Mouse (Mus musculus): ENCODE data around the gene Ndufa4l2. TPM values are rescaled to one million over a fixed set of nuclear protein-coding genes. Genes with fewer than 3 reads are reported as not detected.

Gene Ndufa4l2
- polyA plus RNA-seq, 1 experiment from 2014 or later: 24.4 TPM

- Histone ChIP-seq H3K9ac (peak overlapping the region; percentile 54), H3K27ac (ENCODE audit: poor library complexity, severe bottlenecking) (no peak overlapping the region), H3K27me3 (replicated peaks) (peaks cover 63% of the 10 kb centered on the region), H3K9me3 (replicated peaks) (no peaks in the 10 kb centered on the region), H3K4me2 (peak overlapping the region; percentile 63), H3K4me1 (replicated peaks) (peaks cover 64% of the 10 kb centered on the region), H3K4me3 (peak overlapping the region; percentile 29), H3K36me3 (peaks cover 35% of the 10 kb centered on the region)
- WGBS: 11% methylated on average over 30 of the region's 30 CpGs
- ATAC-seq (ENCODE audit: insufficient number of reproducible peaks, low FRiP score): peak; percentile 24; the same call in 1 of the 2 replicates
Measured at GRCm38 (mm10) chr10:127516576-127517260, 2.0 kb downstream of the Ndufa4l2 start.

DNA sequence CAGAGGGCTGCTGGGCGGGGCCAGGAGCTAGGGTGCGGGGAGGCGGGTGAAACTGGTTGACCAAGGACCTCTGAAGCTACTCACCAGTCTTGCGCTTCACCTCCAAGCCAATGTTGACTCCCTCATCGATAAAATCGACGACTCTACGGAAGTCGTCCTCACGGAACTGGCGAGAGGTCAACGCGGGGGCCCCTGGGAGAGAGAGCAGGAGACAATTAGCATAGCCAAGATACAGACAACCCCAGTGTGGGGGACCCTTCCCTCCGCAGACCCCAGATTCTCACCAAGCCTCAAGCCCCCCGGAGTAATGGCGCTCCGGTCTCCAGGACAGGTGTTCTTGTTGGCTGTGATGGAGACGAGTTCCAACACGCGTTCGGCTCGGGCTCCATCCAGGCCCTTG is 3.2 kb downstream of the Ndufa4l2 start:
- ATAC-seq (ENCODE audit: insufficient number of reproducible peaks, low FRiP score): no peak
- peaks cover 35% of the 10 kb centered on the region for H3K36me3 ChIP-seq
- peaks cover 56% of the 10 kb centered on the region for H3K27me3 ChIP-seq (replicated peaks)
- no peak overlapping the region for H3K4me2 ChIP-seq
- 95% methylated on average over 22 of the region's 22 CpGs for WGBS
- no peak overlapping the region for H3K27ac ChIP-seq (ENCODE audit: poor library complexity, severe bottlenecking)
- no peaks in the 10 kb centered on the region for H3K9me3 ChIP-seq (replicated peaks)
- no peak overlapping the region for H3K4me3 ChIP-seq
- H3K9ac ChIP-seq: no peak overlapping the region
- peaks cover 56% of the 10 kb centered on the region for H3K4me1 ChIP-seq (replicated peaks)

- H3K9ac ChIP-seq: no peak overlapping the region
- H3K9me3 ChIP-seq (replicated peaks): no peaks in the 10 kb centered on the region
- H3K4me2 ChIP-seq: no peak overlapping the region
- H3K4me1 ChIP-seq (replicated peaks): peaks cover 44% of the 10 kb centered on the region
- H3K27ac ChIP-seq (ENCODE audit: poor library complexity, severe bottlenecking): no peak overlapping the region
- ATAC-seq (ENCODE audit: insufficient number of reproducible peaks, low FRiP score): no peak
- H3K36me3 ChIP-seq: peaks cover 35% of the 10 kb centered on the region
- peaks cover 59% of the 10 kb centered on the region for H3K27me3 ChIP-seq (replicated peaks)
- H3K4me3 ChIP-seq: no peak overlapping the region
- 89% methylated on average over 26 of the region's 26 CpGs for WGBS
Measured at GRCm38 (mm10) chr10:127519041-127519701, 4.4 kb downstream of the Ndufa4l2 start.

DNA sequence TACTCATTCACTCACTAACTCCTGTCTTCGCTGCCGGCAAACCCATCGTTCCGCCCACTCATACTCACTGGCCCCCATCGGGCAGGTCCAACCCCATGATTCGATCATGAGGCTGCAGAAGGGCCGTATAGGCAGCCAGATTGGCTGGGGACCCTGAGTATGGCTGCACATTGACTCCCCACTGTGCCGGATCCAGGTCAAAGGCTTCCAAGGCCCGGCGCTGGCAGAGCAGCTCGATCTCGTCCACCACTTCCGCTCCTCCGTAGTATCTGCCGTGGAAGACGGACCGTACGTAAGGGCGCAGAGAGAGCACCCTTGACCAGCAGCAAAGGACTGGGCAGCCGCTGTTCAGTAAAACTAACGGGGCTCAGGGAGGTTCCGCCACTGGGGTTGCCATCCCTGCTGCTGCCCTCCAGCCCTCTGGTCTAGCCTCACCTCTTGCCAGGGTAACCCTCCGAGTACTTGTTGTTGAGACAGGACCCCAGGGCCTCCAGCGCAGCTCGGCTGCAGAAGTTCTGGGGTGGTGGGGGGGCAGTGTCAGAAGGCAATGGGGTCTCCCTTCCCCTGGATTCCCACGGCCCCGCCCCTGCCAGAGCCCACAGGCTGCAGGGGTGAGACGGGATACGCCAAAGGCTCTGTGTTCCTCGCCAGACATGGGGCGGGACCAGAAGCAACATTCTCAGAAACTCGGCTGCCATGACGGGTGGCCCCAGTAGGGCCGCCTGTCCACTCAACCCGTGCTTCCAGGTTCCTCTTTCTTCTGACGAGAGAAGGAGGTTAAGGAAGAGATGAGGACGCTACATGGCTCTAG is 5.3 kb downstream of the Ndufa4l2 start:
- Histone ChIP-seq H3K36me3 (peaks cover 35% of the 10 kb centered on the region), H3K4me2 (peak overlapping the region; percentile 75; the same call in 1 of the 2 replicates)

DNA sequence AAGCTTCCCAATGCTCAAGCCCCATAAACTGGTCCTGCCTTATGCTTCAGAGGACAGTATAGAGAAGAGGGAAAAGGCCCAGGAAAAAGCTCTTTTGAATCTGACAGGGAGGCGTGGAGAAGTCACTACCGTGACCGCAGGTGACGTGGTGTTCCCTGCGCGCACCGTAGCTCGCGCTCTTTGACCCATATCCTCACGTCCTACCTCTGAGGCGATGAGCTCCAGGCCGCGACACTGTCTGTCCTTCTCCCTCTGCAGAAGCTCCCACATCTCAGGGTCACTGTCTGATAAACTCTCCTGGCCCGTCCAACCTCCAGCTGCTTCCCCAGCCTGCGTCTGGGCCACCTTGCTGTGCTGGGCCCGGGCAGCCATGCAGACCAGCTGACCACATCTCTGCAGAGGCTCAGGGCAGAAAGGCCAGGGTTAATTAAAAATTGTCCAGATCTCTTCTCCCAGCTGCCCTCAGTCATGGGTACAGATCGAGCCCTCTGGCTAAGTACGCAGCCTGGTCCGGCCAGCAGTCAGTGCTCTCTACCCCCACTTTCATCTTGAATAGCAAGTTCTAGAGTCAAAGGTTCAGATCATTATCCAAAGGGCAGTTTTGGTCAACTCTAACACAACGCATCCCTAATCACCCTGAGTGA is 6.1 kb downstream of the Ndufa4l2 start:
- peak overlapping the region; percentile 79 for H3K9ac ChIP-seq
- peaks cover 35% of the 10 kb centered on the region for H3K36me3 ChIP-seq
- ATAC-seq (ENCODE audit: insufficient number of reproducible peaks, low FRiP score): no peak
- H3K27me3 ChIP-seq (replicated peaks): peaks cover 59% of the 10 kb centered on the region
- peaks cover 32% of the 10 kb centered on the region for H3K4me1 ChIP-seq (replicated peaks)
- H3K4me3 ChIP-seq: peak overlapping the region; percentile 66
- no peak overlapping the region for H3K27ac ChIP-seq (ENCODE audit: poor library complexity, severe bottlenecking)
- 79% methylated on average over 20 of the region's 20 CpGs for WGBS
- no peaks in the 10 kb centered on the region for H3K9me3 ChIP-seq (replicated peaks)
- H3K4me2 ChIP-seq: peak overlapping the region; percentile 75

More for the DNA sequence above, 5.3 kb downstream of the Ndufa4l2 start:
- Histone ChIP-seq H3K9me3 (replicated peaks) (no peaks in the 10 kb centered on the region), H3K27me3 (replicated peaks) (peaks cover 59% of the 10 kb centered on the region), H3K4me3 (no peak overlapping the region), H3K9ac (no peak overlapping the region), H3K27ac (ENCODE audit: poor library complexity, severe bottlenecking) (no peak overlapping the region), H3K4me1 (replicated peaks) (peaks cover 35% of the 10 kb centered on the region)
- no peak for ATAC-seq (ENCODE audit: insufficient number of reproducible peaks, low FRiP score)
- 92% methylated on average over 37 of the region's 37 CpGs for WGBS

GRCm38 (mm10) chr10:127521611-127522080 is 6.9 kb downstream of the Ndufa4l2 start:
- Histone ChIP-seq H3K27me3 (replicated peaks) (peaks cover 61% of the 10 kb centered on the region), H3K9me3 (replicated peaks) (no peaks in the 10 kb centered on the region), H3K4me2 (peak overlapping the region; percentile 75), H3K4me3 (peak overlapping the region; percentile 66), H3K27ac (ENCODE audit: poor library complexity, severe bottlenecking) (no peak overlapping the region), H3K36me3 (peaks cover 35% of the 10 kb centered on the region), H3K4me1 (replicated peaks) (peaks cover 32% of the 10 kb centered on the region), H3K9ac (peak overlapping the region; percentile 79)
- WGBS: 8% methylated on average over 12 of the region's 12 CpGs
- ATAC-seq (ENCODE audit: insufficient number of reproducible peaks, low FRiP score): no peak

- H3K4me1 ChIP-seq (replicated peaks): peaks cover 29% of the 10 kb centered on the region
- H3K27ac ChIP-seq (ENCODE audit: poor library complexity, severe bottlenecking): no peak within 1 kb of the TSS
- peaks cover 63% of the 10 kb centered on the region for H3K27me3 ChIP-seq (replicated peaks)
- H3K4me3 ChIP-seq: peak within 1 kb of the TSS; percentile 66
- H3K4me2 ChIP-seq: peak within 1 kb of the TSS; percentile 75
- no peaks in the 10 kb centered on the region for H3K9me3 ChIP-seq (replicated peaks)
- ATAC-seq (ENCODE audit: insufficient number of reproducible peaks, low FRiP score): peak; percentile 68
- H3K36me3 ChIP-seq: peaks cover 34% of the 10 kb centered on the region
- peak within 1 kb of the TSS; percentile 79 for H3K9ac ChIP-seq
- under 1% methylated on average over 21 of the region's 21 CpGs for WGBS
Measured at GRCm38 (mm10) chr10:127522088-127522581, 7.4 kb downstream of the Ndufa4l2 start, which contains the start of gene Shmt2. Shmt2 (minus strand) TSS chr10:127522444.

GRCm38 (mm10) chr10:127524646-127525255 is 10.0 kb downstream of the Ndufa4l2 start:
- Histone ChIP-seq H3K4me1 (replicated peaks) (peaks cover 26% of the 10 kb centered on the region), H3K27me3 (replicated peaks) (peaks cover 69% of the 10 kb centered on the region), H3K4me2 (no peak overlapping the region; the same call in 1 of the 2 replicates), H3K27ac (ENCODE audit: poor library complexity, severe bottlenecking) (no peak overlapping the region), H3K36me3 (peaks cover 7% of the 10 kb centered on the region), H3K9ac (no peak overlapping the region), H3K4me3 (no peak overlapping the region), H3K9me3 (replicated peaks) (no peaks in the 10 kb centered on the region)
- ATAC-seq (ENCODE audit: insufficient number of reproducible peaks, low FRiP score): no peak
- 4% methylated on average over 23 of the region's 23 CpGs for WGBS

DNA sequence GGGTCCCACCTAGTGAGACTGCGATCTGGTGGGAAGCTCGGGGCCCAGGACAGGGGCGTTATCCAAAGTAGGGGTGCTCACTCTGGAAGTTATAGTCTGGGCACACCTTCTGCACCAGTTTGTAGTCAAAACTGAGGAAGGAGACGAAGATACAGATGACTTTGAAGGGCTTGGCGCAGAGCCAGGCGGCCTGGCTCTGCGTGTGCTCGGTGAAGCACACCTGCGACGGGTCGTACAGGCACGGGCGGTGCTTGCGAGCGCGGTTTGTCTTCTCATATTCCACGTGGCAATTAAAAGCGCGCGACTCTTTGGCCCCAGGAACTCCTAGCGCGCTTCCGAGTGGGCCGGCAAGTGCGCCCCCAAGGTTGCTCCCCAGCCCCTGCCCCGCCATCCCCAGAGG is 11.3 kb downstream of the Ndufa4l2 start:
- peak overlapping the region; percentile 65 for H3K4me2 ChIP-seq
- peaks cover 82% of the 10 kb centered on the region for H3K27me3 ChIP-seq (replicated peaks)
- no peak for ATAC-seq (ENCODE audit: insufficient number of reproducible peaks, low FRiP score)
- no peaks in the 10 kb centered on the region for H3K36me3 ChIP-seq
- 0 out of 2 replicates have a peak overlapping the region, but pooled peaks have one; percentile 21 for H3K9ac ChIP-seq
- H3K27ac ChIP-seq (ENCODE audit: poor library complexity, severe bottlenecking): no peak overlapping the region
- peak overlapping the region; percentile 38 for H3K4me3 ChIP-seq
- H3K9me3 ChIP-seq (replicated peaks): no peaks in the 10 kb centered on the region
- peaks cover 20% of the 10 kb centered on the region for H3K4me1 ChIP-seq (replicated peaks)
- WGBS: 3% methylated on average over 26 of the region's 26 CpGs

DNA sequence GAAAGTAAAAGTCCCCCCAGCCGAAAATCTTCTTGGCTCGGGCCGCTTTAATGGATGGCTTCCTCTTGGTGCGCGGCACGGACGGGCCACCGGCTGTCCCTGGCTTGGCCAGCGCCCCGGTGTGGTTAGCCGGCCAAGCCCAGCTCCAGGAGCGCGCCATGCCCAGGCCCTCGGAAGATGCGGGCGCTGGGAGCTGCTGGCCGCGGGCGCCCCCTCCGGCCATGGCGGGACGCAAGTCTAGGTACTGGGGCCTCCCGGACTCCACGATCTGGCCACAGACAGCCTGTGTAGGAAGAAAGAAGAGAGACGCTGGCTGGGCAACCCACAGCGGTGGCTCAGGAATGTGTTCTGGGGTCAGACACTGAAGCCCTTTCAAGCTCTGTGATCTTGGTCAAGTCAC is 11.9 kb downstream of the Ndufa4l2 start:
- peaks cover 88% of the 10 kb centered on the region for H3K27me3 ChIP-seq (replicated peaks)
- H3K4me3 ChIP-seq: peak overlapping the region; percentile 38
- peak overlapping the region; percentile 21; the same call in 1 of the 2 replicates for H3K9ac ChIP-seq
- H3K27ac ChIP-seq (ENCODE audit: poor library complexity, severe bottlenecking): no peak overlapping the region
- no peaks in the 10 kb centered on the region for H3K9me3 ChIP-seq (replicated peaks)
- ATAC-seq (ENCODE audit: insufficient number of reproducible peaks, low FRiP score): no peak
- peaks cover 13% of the 10 kb centered on the region for H3K4me1 ChIP-seq (replicated peaks)
- H3K4me2 ChIP-seq: peak overlapping the region; percentile 65
- 0% methylated on average over 26 of the region's 26 CpGs for WGBS
- no peaks in the 10 kb centered on the region for H3K36me3 ChIP-seq
